Mouse (Mus musculus) lung, adult 2 months (tissue): ENCODE results near the gene Gpank1.
A peak's percentile ranks its signal among the peaks of the same experiment; 100 is the strongest.

Source experiments
- CTCF ChIP-seq: fragments of 200-500 bp; IDR thresholded peaks from 2 replicates; pipeline ENCODE4 v1.5.1; 2011; ENCODE audit warnings: mild to moderate bottlenecking, low read length, control low read depth; ENCODE audit not compliant: insufficient read depth
- POLR2A ChIP-seq: fragments of 200-500 bp; IDR thresholded peaks from 2 replicates; pipeline ENCODE4 v1.6.1; 2011; ENCODE audit warnings: low read depth, mild to moderate bottlenecking, control low read depth, low read length, borderline replicate concordance; ENCODE audit errors: extremely low read depth

- peak; percentile 96; the same call in 1 of the 2 replicates for TF ChIP-seq POLR2A
- TF ChIP-seq CTCF = no peak
Measured at GRCm38 (mm10) chr17:35164568-35165450, 43.6 kb downstream of the Gpank1 start, which contains the start of gene Prrc2a.
